Mouse (Mus musculus) heart, adult 2 months (tissue): Measurements from ENCODE around the gene Olfr1472.

Experiments used
- CTCF ChIP-seq: fragments of 200-600 bp; IDR thresholded peaks from 2 replicates; pipeline ENCODE4 v1.8.1; 2022; ENCODE audit warnings: antibody characterized with exemption, mild to moderate bottlenecking, moderate library complexity
- EP300 ChIP-seq: fragments of 200-500 bp; IDR thresholded peaks from 2 replicates; pipeline ENCODE4 v1.6.1; 2011; ENCODE audit warnings: low read depth, low read length, control low read depth; ENCODE audit not compliant: insufficient read depth
- POLR2A ChIP-seq: fragments of 200-500 bp; IDR thresholded peaks from 2 replicates; pipeline ENCODE4 v1.6.1; 2011; ENCODE audit warnings: mild to moderate bottlenecking, low read depth, low read length, control low read depth; ENCODE audit not compliant: insufficient read depth

- TF ChIP-seq CTCF (no peak), POLR2A (no peak), EP300 (no peak)
These were observed 44.4 kb upstream of the Olfr1472 start, which contains the start of gene Olfr1477 for GRCm38 (mm10) chr19:13500246-13500645.
